Mouse (Mus musculus) midbrain, embryonic 11.5 days (tissue): Measurements from ENCODE around the gene Tln2. TPM values are rescaled to one million over a fixed set of nuclear protein-coding genes. Genes with fewer than 3 reads are reported as not detected.

Experiments used
- ATAC-seq: fragments of 200-750 bp; cut with Nextera tagmentation; 2 replicates; pipeline ENCODE4 v1.8.0; 2017; ENCODE audit warnings: moderate TSS enrichment, moderate library complexity; ENCODE audit not compliant: low FRiP score
- DNase-seq: peaks from one replicate; pipeline ENCODE4 v3.0.0; 2015; ENCODE audit warnings: low spot score; ENCODE audit errors: missing footprints
- H3K27ac ChIP-seq: fragments of 300-500 bp; sonication (generic); 2 replicates; pipeline ENCODE4 v1.5.1; 2014; ENCODE audit warnings: low read depth, low read length
- H3K27me3 ChIP-seq: fragments of 300-500 bp; sonication (generic); 2 replicates; pipeline ENCODE4 v1.6.1; 2014; ENCODE audit warnings: mild to moderate bottlenecking, low read length, moderate library complexity, mixed read lengths; ENCODE audit not compliant: control insufficient read depth, insufficient read depth
- H3K36me3 ChIP-seq: fragments of 300-500 bp; sonication (generic); 2 replicates; pipeline ENCODE4 v1.6.1; 2014; ENCODE audit warnings: mild to moderate bottlenecking, low read length, moderate library complexity, mixed read lengths; ENCODE audit not compliant: control insufficient read depth, insufficient read depth
- H3K4me1 ChIP-seq: fragments of 300-500 bp; sonication (generic); 2 replicates; pipeline ENCODE4 v1.6.1; 2014; ENCODE audit warnings: low read length; ENCODE audit not compliant: control insufficient read depth, insufficient read depth
- H3K4me2 ChIP-seq: fragments of 300-500 bp; sonication (generic); 2 replicates; pipeline ENCODE4 v1.6.1; 2014; ENCODE audit warnings: mild to moderate bottlenecking, moderate library complexity
- H3K4me3 ChIP-seq: fragments of 300-500 bp; sonication (generic); 2 replicates; pipeline ENCODE4 v1.5.1; 2014; ENCODE audit warnings: low read depth, low read length
- H3K9ac ChIP-seq: fragments of 300-500 bp; sonication (generic); 2 replicates; pipeline ENCODE4 v1.6.1; 2014; ENCODE audit warnings: low read length
- H3K9me3 ChIP-seq: fragments of 300-500 bp; sonication (generic); 2 replicates; pipeline ENCODE4 v1.6.1; 2016; ENCODE audit warnings: low read length; ENCODE audit not compliant: control insufficient read depth
- WGBS: fragments of 180-500 bp; shearing (Covaris S2); extraction: QIAGEN DNeasy Blood & Tissue Kit; methylation state at CpG from one replicate; pipeline ENCODE4 v1.1.7; 2014; 5-methylcytosine and 5-hydroxymethylcytosine counted together
- polyA plus RNA-seq: library from polyadenylated mRNA; unstranded; fragments of >200 nt; fragmentation: Nextera tagmentation; extraction: Ambion mirVana; gene quantifications from 2 replicates; pipeline ENCODE4 v1.2.1, GENCODE M21; 2014

Tln2 gene
- polyA plus RNA-seq, 1 experiment from 2014 or later: 17.9 TPM

DNA sequence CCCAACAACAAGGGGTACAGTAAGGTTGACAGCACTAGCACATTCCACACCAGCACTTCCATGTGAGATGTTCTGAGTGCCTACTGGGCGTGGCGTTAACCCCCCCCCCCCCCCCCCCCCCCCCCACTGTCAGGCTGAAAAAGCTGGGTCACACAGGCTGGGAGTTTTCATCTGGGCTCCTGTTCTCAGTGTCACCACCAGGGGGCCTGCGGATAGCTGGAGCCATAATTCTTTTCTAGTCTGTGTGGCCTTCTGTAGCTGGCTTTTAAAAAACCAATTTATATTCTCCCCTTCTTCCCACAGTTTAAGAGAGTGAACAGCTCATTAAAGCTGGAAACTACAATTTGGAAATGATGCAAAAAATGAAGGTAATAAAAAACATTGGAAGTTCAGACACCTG, 244.1 kb downstream of the Tln2 start:
- no peak overlapping the region for H3K4me2 ChIP-seq
- no peaks in the 10 kb centered on the region for H3K36me3 ChIP-seq
- H3K9me3 ChIP-seq: no peaks in the 10 kb centered on the region
- no peaks in the 10 kb centered on the region for H3K4me1 ChIP-seq
- 12% methylated on average over 3 of the region's 3 CpGs for WGBS
- no peak overlapping the region for H3K9ac ChIP-seq
- DNase-seq (peak; percentile 90), ATAC-seq (no peak)
- H3K27me3 ChIP-seq: no peaks in the 10 kb centered on the region
- H3K4me3 ChIP-seq: no peak overlapping the region
- no peak overlapping the region for H3K27ac ChIP-seq

DNA sequence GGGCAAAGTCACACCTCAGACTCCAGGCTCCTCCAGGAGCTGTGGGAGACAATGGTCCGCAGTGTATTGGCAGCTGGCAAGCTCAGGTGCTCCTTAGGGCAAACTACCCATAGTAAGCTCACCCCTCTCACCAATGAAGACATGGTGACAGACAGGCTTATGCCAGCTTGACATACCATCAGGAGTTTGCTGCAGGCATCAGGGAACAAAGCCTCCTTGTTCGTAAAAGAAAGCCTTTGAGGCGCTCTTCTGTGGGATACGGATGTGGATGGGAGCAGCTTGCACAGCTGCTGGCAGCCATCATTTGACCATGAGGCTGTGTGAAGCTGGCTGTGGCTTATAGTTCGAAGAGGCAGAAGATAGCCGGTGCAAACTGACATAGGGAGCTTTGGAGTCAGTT, 254.5 kb downstream of the Tln2 start:
- Histone ChIP-seq H3K27ac (no peak overlapping the region), H3K9ac (no peak overlapping the region), H3K4me1 (no peaks in the 10 kb centered on the region), H3K9me3 (no peaks in the 10 kb centered on the region), H3K4me3 (no peak overlapping the region), H3K27me3 (no peaks in the 10 kb centered on the region), H3K36me3 (no peaks in the 10 kb centered on the region), H3K4me2 (no peak overlapping the region)
- ATAC-seq (no peak), DNase-seq (no peak)
- WGBS: 88% methylated on average over 6 of the region's 6 CpGs

DNA sequence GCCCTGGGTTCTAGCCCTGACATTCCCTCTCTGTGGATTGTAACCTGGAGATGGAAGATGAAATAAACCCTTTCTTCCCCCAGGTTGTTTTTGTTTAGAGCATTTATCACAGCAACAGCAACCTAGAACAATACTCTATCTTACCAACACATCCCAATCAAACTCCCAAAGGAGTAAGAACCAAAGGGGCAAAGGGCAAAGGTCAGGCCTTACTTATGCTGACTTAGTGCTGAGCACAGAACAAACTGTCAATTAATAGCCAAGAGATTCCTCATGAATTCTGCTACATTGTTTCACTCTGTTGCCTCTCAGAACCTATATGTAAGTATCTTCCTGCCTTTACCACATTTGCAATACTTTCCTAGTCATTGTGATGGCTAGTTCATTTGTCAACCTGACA, 255.5 kb downstream of the Tln2 start:
- DNase-seq (peak; percentile 67), ATAC-seq (no peak)
- Histone ChIP-seq H3K4me1 (no peaks in the 10 kb centered on the region), H3K27ac (no peak overlapping the region), H3K27me3 (no peaks in the 10 kb centered on the region), H3K9me3 (no peaks in the 10 kb centered on the region), H3K4me3 (no peak overlapping the region), H3K4me2 (no peak overlapping the region), H3K9ac (no peak overlapping the region), H3K36me3 (no peaks in the 10 kb centered on the region)

DNA sequence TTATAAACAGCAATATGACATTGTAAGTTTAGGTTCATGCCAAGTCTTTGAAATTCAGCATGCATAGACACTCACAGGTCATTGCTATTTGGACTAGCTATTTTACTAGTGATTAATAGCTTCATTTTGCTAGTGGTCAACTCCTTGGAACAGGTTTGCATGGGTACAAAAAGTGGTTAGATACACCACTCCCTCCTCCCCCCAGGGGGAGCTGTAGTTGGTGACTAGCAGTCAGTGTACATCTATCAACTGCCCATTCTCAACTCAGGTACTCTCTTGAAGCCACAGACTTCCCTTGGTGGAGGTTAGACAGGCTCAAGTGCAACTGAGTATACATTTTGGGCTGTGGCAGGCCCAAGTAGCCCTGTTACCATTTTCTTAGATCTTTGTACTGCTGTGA, 256.5 kb downstream of the Tln2 start:
- Histone ChIP-seq H3K9ac (no peak overlapping the region), H3K36me3 (no peaks in the 10 kb centered on the region), H3K9me3 (no peaks in the 10 kb centered on the region), H3K4me1 (no peaks in the 10 kb centered on the region), H3K4me2 (no peak overlapping the region), H3K4me3 (no peak overlapping the region), H3K27ac (no peak overlapping the region), H3K27me3 (no peaks in the 10 kb centered on the region)
- peak; percentile 44 for DNase-seq
- no peak for ATAC-seq

DNA sequence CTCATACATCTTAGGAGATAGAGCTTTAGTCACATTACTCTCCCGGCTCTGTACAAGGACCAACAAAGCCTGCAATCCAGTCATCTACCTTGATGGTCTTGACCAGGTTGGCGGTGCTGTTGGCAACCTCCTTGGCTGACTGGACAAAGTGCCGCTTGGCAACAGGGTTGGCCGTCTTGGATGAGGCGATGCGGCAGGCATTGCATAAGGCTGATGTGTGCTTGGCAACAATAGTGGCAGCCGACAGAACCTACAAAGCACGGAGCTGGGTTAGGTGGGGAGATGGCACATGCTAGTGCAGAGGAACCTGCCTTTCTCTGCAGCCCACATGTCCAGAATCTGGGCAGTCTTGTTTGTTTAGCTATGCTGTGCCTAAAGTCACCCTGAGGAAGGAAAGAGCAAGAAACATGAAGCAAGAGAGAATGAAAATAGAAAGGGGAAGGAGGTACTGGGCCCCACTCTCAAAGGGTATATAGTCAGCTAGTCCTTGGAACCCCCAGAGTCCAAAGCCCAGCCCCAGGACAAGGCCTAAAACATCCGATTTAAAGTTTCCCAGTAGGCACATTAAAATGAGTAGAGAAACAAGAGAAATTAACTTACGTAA, 257.0 kb downstream of the Tln2 start:
- 95% methylated on average over 10 of the region's 10 CpGs for WGBS
- ATAC-seq (no peak), DNase-seq (peak; percentile 70)
- Histone ChIP-seq H3K27me3 (no peaks in the 10 kb centered on the region), H3K4me1 (no peaks in the 10 kb centered on the region), H3K9me3 (no peaks in the 10 kb centered on the region), H3K27ac (no peak overlapping the region), H3K4me3 (no peak overlapping the region), H3K36me3 (no peaks in the 10 kb centered on the region), H3K4me2 (no peak overlapping the region), H3K9ac (no peak overlapping the region)

DNA sequence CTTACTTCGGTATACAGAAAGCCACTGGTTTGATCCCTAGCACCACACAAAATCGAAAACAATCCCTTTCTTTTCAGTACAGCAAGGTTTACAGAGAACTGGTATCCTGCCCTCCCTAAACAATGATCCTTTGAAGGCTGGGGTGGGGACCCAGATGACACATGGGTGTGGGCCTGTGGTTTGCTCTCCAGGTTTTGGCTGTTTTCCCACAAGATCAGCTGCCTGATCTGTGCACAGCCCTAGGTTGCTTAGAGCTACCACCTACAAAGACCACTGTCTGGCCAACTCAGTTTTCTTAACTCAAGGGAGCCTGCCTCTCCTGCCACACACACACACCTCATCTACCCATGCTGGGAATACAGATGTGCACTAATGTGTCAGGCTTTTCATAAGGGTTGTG, 257.9 kb downstream of the Tln2 start:
- no peaks in the 10 kb centered on the region for H3K4me1 ChIP-seq
- H3K4me2 ChIP-seq: no peak overlapping the region
- DNase-seq (peak; percentile 35), ATAC-seq (no peak)
- no peak overlapping the region for H3K27ac ChIP-seq
- no peaks in the 10 kb centered on the region for H3K9me3 ChIP-seq
- no peaks in the 10 kb centered on the region for H3K36me3 ChIP-seq
- no peak overlapping the region for H3K4me3 ChIP-seq
- no peaks in the 10 kb centered on the region for H3K27me3 ChIP-seq
- 86% methylated on average over 2 of the region's 2 CpGs for whole genome bisulfite sequencing
- H3K9ac ChIP-seq: no peak overlapping the region

DNA sequence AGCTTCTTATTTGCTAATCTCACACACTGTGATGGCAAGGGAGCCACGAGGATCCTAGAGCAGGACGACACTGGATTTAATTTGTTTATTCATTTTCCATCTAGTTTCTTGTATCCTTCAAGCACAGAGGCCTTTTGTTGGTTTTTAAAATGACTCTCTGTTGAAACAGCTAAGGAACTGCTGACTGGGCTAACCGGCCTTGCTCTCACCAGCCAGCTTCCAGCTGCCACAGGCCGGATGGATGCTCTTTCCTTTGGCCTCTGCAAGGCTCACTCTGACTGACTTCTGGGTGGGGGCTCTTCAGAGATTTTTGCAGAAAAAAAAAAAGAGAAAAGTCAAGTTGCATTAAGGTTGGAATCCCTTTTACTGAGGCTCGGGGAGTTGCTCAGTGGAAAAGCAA, 258.7 kb downstream of the Tln2 start:
- Histone ChIP-seq H3K9ac (no peak overlapping the region), H3K4me2 (no peak overlapping the region), H3K4me3 (no peak overlapping the region), H3K36me3 (no peaks in the 10 kb centered on the region), H3K4me1 (no peaks in the 10 kb centered on the region), H3K9me3 (no peaks in the 10 kb centered on the region), H3K27me3 (no peaks in the 10 kb centered on the region), H3K27ac (no peak overlapping the region)
- 79% methylated on average over 5 of the region's 5 CpGs for WGBS
- ATAC-seq (no peak), DNase-seq (peak; percentile 73)

DNA sequence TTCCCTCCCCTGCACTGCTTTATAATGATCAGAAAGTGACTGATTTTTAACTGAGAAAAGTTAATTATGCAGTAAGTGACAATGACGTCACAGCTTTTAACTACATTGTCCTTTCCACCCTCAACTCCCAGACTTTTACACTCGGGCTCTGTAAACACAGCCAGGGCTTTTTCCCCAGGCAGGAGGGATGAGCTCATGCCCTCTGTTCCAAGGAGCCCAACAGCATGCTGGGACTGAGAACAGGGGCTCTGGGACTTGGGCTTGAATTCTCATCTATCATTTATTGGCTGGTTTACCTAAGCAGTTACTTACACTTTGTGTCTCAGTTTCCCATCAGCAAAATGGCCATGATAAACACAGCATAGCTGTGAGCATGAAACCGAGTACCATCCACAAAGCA, 259.2 kb downstream of the Tln2 start:
- H3K9me3 ChIP-seq: no peaks in the 10 kb centered on the region
- H3K4me2 ChIP-seq: no peak overlapping the region
- WGBS: 60% methylated on average over 3 of the region's 3 CpGs
- H3K9ac ChIP-seq: no peak overlapping the region
- no peaks in the 10 kb centered on the region for H3K27me3 ChIP-seq
- ATAC-seq: no peak
- no peak overlapping the region for H3K27ac ChIP-seq
- H3K4me3 ChIP-seq: no peak overlapping the region
- H3K36me3 ChIP-seq: no peaks in the 10 kb centered on the region
- no peaks in the 10 kb centered on the region for H3K4me1 ChIP-seq
- DNase-seq: peak; percentile 73

DNA sequence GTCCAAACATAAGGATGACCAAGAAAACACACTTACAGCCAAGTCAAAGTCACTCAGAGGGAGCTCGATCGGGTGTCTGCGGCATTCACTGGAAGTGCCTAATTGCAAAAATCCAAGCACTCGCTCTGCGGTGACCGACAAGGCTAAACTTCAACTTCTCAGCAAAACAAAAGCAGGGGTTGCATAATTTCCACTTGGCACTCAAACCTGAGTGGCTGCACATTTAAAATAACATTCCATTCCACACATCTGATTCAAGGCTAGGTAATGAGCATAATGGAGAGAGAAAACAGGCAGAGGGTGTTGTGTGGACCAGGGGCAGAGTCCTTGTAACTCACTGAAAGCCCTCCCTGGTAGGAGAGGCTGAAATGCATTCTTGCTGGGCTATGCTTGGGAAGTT, 260.3 kb downstream of the Tln2 start:
- Histone ChIP-seq H3K4me1 (no peaks in the 10 kb centered on the region), H3K36me3 (no peaks in the 10 kb centered on the region), H3K4me3 (no peak overlapping the region), H3K9me3 (no peaks in the 10 kb centered on the region), H3K27me3 (no peaks in the 10 kb centered on the region), H3K9ac (no peak overlapping the region), H3K4me2 (no peak overlapping the region), H3K27ac (no peak overlapping the region)
- ATAC-seq (no peak), DNase-seq (peak; percentile 10)
- whole genome bisulfite sequencing: 90% methylated on average over 6 of the region's 6 CpGs
